Mouse (Mus musculus) stomach, embryonic 16.5 days (tissue): ENCODE data around the gene Banf2. TPM values are rescaled to one million over a fixed set of nuclear protein-coding genes. Genes with fewer than 3 reads are reported as not detected.

Experiments used
- ATAC-seq: fragments of 200-750 bp; cut with Nextera tagmentation; 2 replicates; pipeline ENCODE4 v1.8.0; 2017; ENCODE audit warnings: moderate number of reproducible peaks, moderate TSS enrichment; ENCODE audit not compliant: insufficient read depth, low FRiP score
- H3K27ac ChIP-seq: fragments of 300-500 bp; sonication (generic); 2 replicates; pipeline ENCODE4 v1.5.1; 2014; ENCODE audit warnings: low read length
- H3K27me3 ChIP-seq: fragments of 300-500 bp; sonication (generic); 2 replicates; pipeline ENCODE4 v1.6.1; 2014; ENCODE audit warnings: low read length, control low read depth, mixed read lengths; ENCODE audit not compliant: control insufficient read depth, insufficient read depth
- H3K36me3 ChIP-seq: fragments of 300-500 bp; sonication (generic); 2 replicates; pipeline ENCODE4 v1.6.1; 2014; ENCODE audit warnings: low read length; ENCODE audit not compliant: control insufficient read depth, insufficient read depth
- H3K4me1 ChIP-seq: fragments of 300-500 bp; sonication (generic); 2 replicates; pipeline ENCODE4 v1.6.1; 2014; ENCODE audit warnings: low read length, control low read depth, mixed read lengths; ENCODE audit not compliant: control insufficient read depth, insufficient read depth
- H3K4me2 ChIP-seq: fragments of 300-500 bp; sonication (generic); 2 replicates; pipeline ENCODE4 v1.6.1; 2014; ENCODE audit warnings: low read depth, low read length, mixed read lengths
- H3K4me3 ChIP-seq: fragments of 300-500 bp; sonication (generic); replicated peaks from 2 replicates; pipeline ENCODE4 v1.5.1; 2014; ENCODE audit warnings: mild to moderate bottlenecking, low read length
- H3K9ac ChIP-seq: fragments of 300-500 bp; sonication (generic); 2 replicates; pipeline ENCODE4 v1.6.1; 2014; ENCODE audit warnings: low read length
- H3K9me3 ChIP-seq: fragments of 300-500 bp; sonication (generic); replicated peaks from 2 replicates; pipeline ENCODE4 v1.6.1; 2016; ENCODE audit warnings: low read length, control low read depth; ENCODE audit not compliant: control insufficient read depth
- WGBS: fragments of 180-500 bp; shearing (Covaris S2); extraction: QIAGEN DNeasy Blood & Tissue Kit; methylation state at CpG from one replicate; pipeline ENCODE4 v1.1.7; 2014; 5-methylcytosine and 5-hydroxymethylcytosine counted together
- polyA plus RNA-seq: library from polyadenylated mRNA; unstranded; fragments of >200 nt; fragmentation: Nextera tagmentation; extraction: Ambion mirVana; gene quantifications from 2 replicates; pipeline ENCODE4 v1.2.1, GENCODE M21; 2015

Gene Banf2
- polyA plus RNA-seq, 1 experiment from 2014 or later, result not detected

DNA sequence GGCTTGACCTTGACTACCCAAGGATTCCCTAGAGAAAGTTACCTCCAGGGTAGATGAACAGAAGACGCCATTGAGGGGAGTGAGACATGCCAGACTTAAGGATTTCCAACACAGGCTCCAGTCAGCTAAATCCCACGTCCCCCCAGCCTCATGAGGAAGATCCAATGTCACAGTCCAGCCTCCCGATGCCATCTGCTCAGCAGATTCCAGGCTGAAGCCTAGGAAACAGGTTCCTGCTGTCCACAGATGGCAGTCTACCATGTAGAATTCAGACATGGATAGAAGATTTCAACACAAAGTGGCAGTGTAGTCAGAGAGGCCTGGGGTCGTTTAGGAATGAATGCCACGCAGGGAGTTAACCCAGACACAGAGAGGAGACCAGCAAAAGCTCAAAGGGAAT lies 18.4 kb upstream of the Banf2 start:
- ATAC-seq, result no peak
- no peak overlapping the region for H3K27ac ChIP-seq
- H3K4me3 ChIP-seq, result no peak overlapping the region
- no peak overlapping the region for H3K9ac ChIP-seq
- H3K4me1 ChIP-seq, result peaks cover 2% of the 10 kb centered on the region
- 60% methylated on average over 5 of the region's 5 CpGs for WGBS
- H3K9me3 ChIP-seq, result no peaks in the 10 kb centered on the region
- H3K4me2 ChIP-seq, result no peak overlapping the region; the same call in 1 of the 2 replicates
- no peaks in the 10 kb centered on the region for H3K36me3 ChIP-seq
- no peaks in the 10 kb centered on the region for H3K27me3 ChIP-seq

DNA sequence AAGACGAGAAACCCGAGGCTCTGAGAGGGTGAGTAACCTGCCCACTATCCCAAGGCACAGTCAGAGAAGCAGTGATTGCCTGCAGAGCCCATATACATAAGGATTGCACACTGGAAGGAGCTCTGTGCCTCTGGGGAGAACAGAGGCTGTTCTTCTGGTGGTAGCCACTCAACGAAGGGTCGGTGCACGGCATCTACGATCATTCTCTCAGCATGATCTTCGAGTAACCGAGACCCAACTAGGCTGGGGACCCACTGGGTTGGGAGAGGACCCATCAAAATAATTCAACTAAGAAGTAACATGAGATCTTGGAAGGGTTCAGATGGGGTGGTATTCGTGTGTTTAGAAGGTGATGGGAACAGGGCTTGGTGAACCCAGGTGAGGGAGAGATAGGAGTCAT lies 17.0 kb upstream of the Banf2 start:
- Histone ChIP-seq H3K36me3 (no peaks in the 10 kb centered on the region), H3K9ac (no peak overlapping the region), H3K4me3 (no peak overlapping the region), H3K27ac (no peak overlapping the region), H3K9me3 (no peaks in the 10 kb centered on the region), H3K4me1 (no peaks in the 10 kb centered on the region), H3K27me3 (no peaks in the 10 kb centered on the region), H3K4me2 (no peak overlapping the region)
- 89% methylated on average over 9 of the region's 9 CpGs for WGBS
- ATAC-seq, result no peak

GRCm38 (mm10) chr2:144019971-144020370 lies 12.9 kb upstream of the Banf2 start:
- Histone ChIP-seq H3K27me3 (no peaks in the 10 kb centered on the region), H3K4me2 (no peak overlapping the region), H3K4me3 (no peak overlapping the region), H3K9me3 (no peaks in the 10 kb centered on the region), H3K4me1 (no peaks in the 10 kb centered on the region), H3K36me3 (no peaks in the 10 kb centered on the region), H3K9ac (no peak overlapping the region), H3K27ac (no peak overlapping the region)
- WGBS, result 54% methylated on average over 2 of the region's 2 CpGs
- ATAC-seq, result peak; percentile 64; the same call in 1 of the 2 replicates

- WGBS, result 62% methylated on average over 3 of the region's 3 CpGs
- H3K36me3 ChIP-seq, result no peaks in the 10 kb centered on the region
- no peak for ATAC-seq
Observed at GRCm38 (mm10) chr2:144022441-144022840, 10.4 kb upstream of the Banf2 start.

GRCm38 (mm10) chr2:144025361-144025760 lies 7.5 kb upstream of the Banf2 start:
- no peak overlapping the region for H3K4me3 ChIP-seq
- no peak overlapping the region for H3K4me2 ChIP-seq
- no peak overlapping the region for H3K9ac ChIP-seq
- H3K4me1 ChIP-seq, result no peaks in the 10 kb centered on the region
- H3K27ac ChIP-seq, result no peak overlapping the region
- WGBS, result 76% methylated on average over 9 of the region's 9 CpGs
- H3K36me3 ChIP-seq, result no peaks in the 10 kb centered on the region
- ATAC-seq, result no peak
- no peaks in the 10 kb centered on the region for H3K9me3 ChIP-seq
- no peaks in the 10 kb centered on the region for H3K27me3 ChIP-seq

More at GRCm38 (mm10) chr2:144022441-144022840, 10.4 kb upstream of the Banf2 start:
- Histone ChIP-seq H3K9me3 (no peaks in the 10 kb centered on the region), H3K27me3 (no peaks in the 10 kb centered on the region), H3K4me1 (no peaks in the 10 kb centered on the region), H3K9ac (no peak overlapping the region), H3K27ac (no peak overlapping the region), H3K4me3 (no peak overlapping the region), H3K4me2 (no peak overlapping the region)

DNA sequence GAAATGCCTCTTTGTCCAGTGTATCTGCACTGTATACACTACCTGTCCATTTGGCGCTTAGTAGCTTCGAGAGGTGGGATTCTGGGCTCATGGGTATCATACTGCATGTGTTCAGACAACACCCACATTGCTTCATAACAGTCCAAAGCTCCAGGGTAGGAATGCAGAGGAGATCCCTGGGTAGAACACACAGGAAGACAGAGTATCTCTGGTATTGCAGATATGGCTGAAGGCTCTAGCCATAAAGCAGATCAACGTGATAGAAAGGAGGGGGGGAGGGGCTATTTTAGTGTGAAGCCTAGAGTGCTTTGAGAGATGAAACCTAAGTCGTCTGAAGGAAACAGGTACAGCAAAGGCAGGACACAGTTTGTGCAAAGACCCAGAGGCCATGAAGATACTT lies 6.4 kb upstream of the Banf2 start:
- 70% methylated on average over 4 of the region's 4 CpGs for WGBS
- ATAC-seq, result no peak

DNA sequence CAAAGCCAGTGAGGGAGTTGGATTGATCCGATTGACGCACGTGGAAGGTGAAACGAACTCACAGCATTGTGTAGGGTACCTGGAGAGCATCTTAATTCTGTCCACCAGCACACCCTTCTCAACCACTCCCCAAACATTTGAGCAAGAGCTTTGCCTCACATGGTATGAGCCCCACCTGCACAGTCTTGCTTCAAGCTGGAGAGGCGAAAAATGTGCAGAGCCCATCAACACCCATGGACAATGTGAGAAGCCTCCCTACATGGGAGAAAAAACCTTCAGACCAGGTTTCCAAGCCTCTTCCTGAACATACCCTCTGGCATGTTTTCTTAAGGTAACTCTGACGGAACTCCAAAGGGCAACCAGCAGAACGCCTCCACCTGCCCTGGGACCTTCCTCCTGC lies 2.1 kb upstream of the Banf2 start:
- Histone ChIP-seq H3K27ac (no peak overlapping the region), H3K9me3 (no peaks in the 10 kb centered on the region), H3K4me1 (no peaks in the 10 kb centered on the region), H3K4me3 (no peak overlapping the region), H3K4me2 (no peak overlapping the region), H3K36me3 (no peaks in the 10 kb centered on the region), H3K27me3 (no peaks in the 10 kb centered on the region), H3K9ac (no peak overlapping the region)
- ATAC-seq, result no peak
- 89% methylated on average over 7 of the region's 7 CpGs for WGBS

More for the DNA sequence above, 6.4 kb upstream of the Banf2 start:
- Histone ChIP-seq H3K9me3 (no peaks in the 10 kb centered on the region), H3K27me3 (no peaks in the 10 kb centered on the region), H3K4me1 (no peaks in the 10 kb centered on the region), H3K36me3 (no peaks in the 10 kb centered on the region), H3K4me3 (no peak overlapping the region), H3K4me2 (no peak overlapping the region), H3K9ac (no peak overlapping the region), H3K27ac (no peak overlapping the region)

DNA sequence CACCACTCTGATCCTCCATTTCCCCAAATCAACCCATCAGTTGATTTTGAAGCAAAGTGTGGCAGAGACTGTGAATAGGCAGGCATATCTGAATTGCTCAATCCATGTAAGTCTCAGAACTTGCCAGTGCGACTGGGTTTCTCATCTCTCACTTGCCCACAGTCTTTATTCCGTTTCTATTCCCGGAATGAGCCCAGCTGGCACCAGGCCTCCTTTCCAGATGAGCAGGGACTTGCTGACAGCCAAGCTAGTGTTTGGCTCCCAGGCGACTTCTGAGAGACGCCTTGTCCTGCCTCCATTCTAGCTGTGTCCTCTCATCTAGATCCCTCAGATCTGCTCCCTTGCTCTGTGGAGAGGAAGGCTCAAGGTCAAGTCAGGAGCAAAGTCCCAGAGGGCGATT lies 11.9 kb downstream of the Banf2 start:
- no peak overlapping the region for H3K9ac ChIP-seq
- no peaks in the 10 kb centered on the region for H3K36me3 ChIP-seq
- no peaks in the 10 kb centered on the region for H3K4me1 ChIP-seq
- H3K27ac ChIP-seq, result no peak overlapping the region
- peaks cover 8% of the 10 kb centered on the region for H3K9me3 ChIP-seq
- 82% methylated on average over 6 of the region's 6 CpGs for WGBS
- ATAC-seq, result no peak
- H3K4me2 ChIP-seq, result no peak overlapping the region
- no peaks in the 10 kb centered on the region for H3K27me3 ChIP-seq
- H3K4me3 ChIP-seq, result no peak overlapping the region

DNA sequence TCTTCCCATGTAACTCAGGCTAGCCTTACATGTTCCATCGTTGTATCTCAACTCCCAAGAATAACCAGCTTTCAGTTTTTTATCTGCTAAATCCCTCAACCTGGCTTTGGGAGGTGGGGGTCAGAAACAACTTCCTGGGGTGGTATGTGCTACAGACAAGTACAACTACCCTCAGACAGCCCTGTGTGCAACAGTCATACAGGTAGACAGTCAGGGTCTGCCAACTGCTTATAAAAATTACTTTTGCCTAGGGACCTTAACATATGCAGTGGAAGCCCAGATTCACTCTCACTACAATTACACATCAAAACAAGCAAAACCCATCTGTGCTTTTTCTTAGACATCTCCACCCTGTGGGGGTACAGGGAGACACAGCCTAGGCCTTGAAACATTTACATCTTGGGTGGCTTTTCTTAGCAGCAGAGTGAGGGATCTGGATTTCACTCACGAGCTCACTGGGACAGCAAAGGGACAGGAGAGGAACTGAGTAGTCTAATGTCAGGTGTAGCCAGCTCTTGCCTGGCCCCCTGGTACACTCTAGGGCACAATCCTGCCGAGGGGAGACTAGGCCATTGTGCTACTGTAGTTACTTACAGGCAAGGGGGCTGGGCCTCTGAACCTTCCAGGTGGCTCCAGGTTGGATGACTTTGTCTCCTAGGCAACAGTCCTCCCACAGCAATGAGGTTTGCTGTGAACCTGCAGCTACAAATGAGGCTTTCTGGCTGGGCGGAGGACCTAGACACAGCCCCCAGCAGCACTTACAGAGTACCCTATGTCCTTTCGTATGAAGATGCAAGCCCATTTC lies 13.1 kb downstream of the Banf2 start:
- H3K9me3 ChIP-seq, result peaks cover 8% of the 10 kb centered on the region
- H3K27ac ChIP-seq, result no peak overlapping the region
- no peak for ATAC-seq
- H3K4me3 ChIP-seq, result no peak overlapping the region
- no peaks in the 10 kb centered on the region for H3K27me3 ChIP-seq
- no peak overlapping the region for H3K9ac ChIP-seq
- H3K4me2 ChIP-seq, result no peak overlapping the region
- no peaks in the 10 kb centered on the region for H3K4me1 ChIP-seq
- H3K36me3 ChIP-seq, result no peaks in the 10 kb centered on the region
- WGBS, result 55% methylated on average over 5 of the region's 5 CpGs
